Mouse (Mus musculus) heart, embryonic 14.5 days (tissue): ENCODE measurements at regions not wholly inside any gene's neighbourhood (a gene's known extent, or its start where the extent isn't known, plus 50 kb on each side); places are given as distances from the start of the nearest gene placed in this dataset.

Experiments
- ATAC-seq: fragments of 200-750 bp; cut with Nextera tagmentation; 2 replicates; pipeline ENCODE4 v1.8.0; 2017; ENCODE audit warnings: low read depth, moderate TSS enrichment; ENCODE audit not compliant: insufficient number of reproducible peaks, insufficient read depth, low FRiP score
- H3K27ac ChIP-seq, 2 experiments: fragments of 200-500 bp in 1 of 2; fragments of 300-500 bp in 1 of 2; sonication (generic) in 1 of 2; replicated peaks in 1 of 2; 2 replicates each; pipeline ENCODE4 v1.5.1; 2012 to 2014; ENCODE audit warnings: low read depth in 2 of 2, low read length in 2 of 2, control low read depth in 1 of 2, mild to moderate bottlenecking in 1 of 2, mixed read lengths in 1 of 2; ENCODE audit not compliant: control insufficient read depth in 1 of 2, insufficient read depth in 1 of 2
- H3K27me3 ChIP-seq: fragments of 300-500 bp; sonication (generic); 2 replicates; pipeline ENCODE4 v1.6.1; 2014; ENCODE audit warnings: mild to moderate bottlenecking, low read length, control low read depth; ENCODE audit not compliant: control insufficient read depth, insufficient read depth
- H3K36me3 ChIP-seq: fragments of 300-500 bp; sonication (generic); 2 replicates; pipeline ENCODE4 v1.6.1; 2014; ENCODE audit warnings: mild to moderate bottlenecking, control low read depth, low read length, mixed read lengths; ENCODE audit not compliant: control insufficient read depth, insufficient read depth
- H3K4me1 ChIP-seq, 2 experiments: fragments of 200-500 bp in 1 of 2; fragments of 300-500 bp in 1 of 2; sonication (generic) in 1 of 2; 2 replicates each; pipeline ENCODE4 v1.6.1; 2012 to 2014; ENCODE audit warnings: low read length in 2 of 2, control low read depth in 1 of 2, mixed read lengths in 1 of 2; ENCODE audit not compliant: control insufficient read depth in 2 of 2, insufficient read depth in 2 of 2
- H3K4me2 ChIP-seq: fragments of 300-500 bp; sonication (generic); 2 replicates; pipeline ENCODE4 v1.6.1; 2014; ENCODE audit warnings: mild to moderate bottlenecking, low read length
- H3K4me3 ChIP-seq, 2 experiments: fragments of 200-500 bp in 1 of 2; fragments of 300-500 bp in 1 of 2; sonication (generic) in 1 of 2; 2 replicates each; pipeline ENCODE4 v1.5.1; 2012 to 2014; ENCODE audit warnings: low read length in 2 of 2, mild to moderate bottlenecking in 2 of 2, control low read depth in 1 of 2, low read depth in 1 of 2, moderate library complexity in 1 of 2; ENCODE audit not compliant: control insufficient read depth in 1 of 2, insufficient read depth in 1 of 2
- H3K9ac ChIP-seq: fragments of 300-500 bp; sonication (generic); 2 replicates; pipeline ENCODE4 v1.6.1; 2014; ENCODE audit warnings: mild to moderate bottlenecking, low read length
- H3K9me3 ChIP-seq: fragments of 300-500 bp; sonication (generic); 2 replicates; pipeline ENCODE4 v1.6.1; 2016; ENCODE audit warnings: low read length, control low read depth; ENCODE audit not compliant: control insufficient read depth
- WGBS: fragments of 180-500 bp; shearing (Covaris S2); extraction: QIAGEN DNeasy Blood & Tissue Kit; methylation state at CpG from one replicate; pipeline ENCODE4 v1.1.7; 2014; 5-methylcytosine and 5-hydroxymethylcytosine counted together

DNA sequence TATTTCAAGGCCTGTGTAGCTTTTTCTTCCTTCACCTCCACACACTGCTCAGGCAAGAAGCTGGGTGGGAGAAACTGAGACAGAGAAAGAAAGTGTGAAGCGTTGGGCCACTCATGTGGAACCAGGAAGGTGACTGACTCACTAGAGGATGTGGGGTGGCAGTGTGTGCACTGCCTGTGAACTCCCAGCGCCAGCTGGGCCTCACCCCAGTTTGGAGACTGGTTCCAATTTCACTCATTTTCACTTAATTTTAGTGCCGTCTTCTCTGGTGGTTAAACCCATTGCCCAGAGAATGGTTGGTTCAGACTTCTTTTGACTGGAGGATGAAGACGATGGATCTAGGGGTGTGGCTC, 77.9 kb upstream of the Max start:
- Histone ChIP-seq H3K4me1 (no peaks in the 10 kb centered on the region), H3K36me3 (no peaks in the 10 kb centered on the region), H3K4me3 (no peak overlapping the region), H3K9ac (no peak overlapping the region), H3K9me3 (no peaks in the 10 kb centered on the region), H3K27ac (no peak overlapping the region), H3K4me2 (no peak overlapping the region), H3K27me3 (no peaks in the 10 kb centered on the region)
- ATAC-seq = no peak
- 91% methylated on average over 4 of the region's 4 CpGs for WGBS

DNA sequence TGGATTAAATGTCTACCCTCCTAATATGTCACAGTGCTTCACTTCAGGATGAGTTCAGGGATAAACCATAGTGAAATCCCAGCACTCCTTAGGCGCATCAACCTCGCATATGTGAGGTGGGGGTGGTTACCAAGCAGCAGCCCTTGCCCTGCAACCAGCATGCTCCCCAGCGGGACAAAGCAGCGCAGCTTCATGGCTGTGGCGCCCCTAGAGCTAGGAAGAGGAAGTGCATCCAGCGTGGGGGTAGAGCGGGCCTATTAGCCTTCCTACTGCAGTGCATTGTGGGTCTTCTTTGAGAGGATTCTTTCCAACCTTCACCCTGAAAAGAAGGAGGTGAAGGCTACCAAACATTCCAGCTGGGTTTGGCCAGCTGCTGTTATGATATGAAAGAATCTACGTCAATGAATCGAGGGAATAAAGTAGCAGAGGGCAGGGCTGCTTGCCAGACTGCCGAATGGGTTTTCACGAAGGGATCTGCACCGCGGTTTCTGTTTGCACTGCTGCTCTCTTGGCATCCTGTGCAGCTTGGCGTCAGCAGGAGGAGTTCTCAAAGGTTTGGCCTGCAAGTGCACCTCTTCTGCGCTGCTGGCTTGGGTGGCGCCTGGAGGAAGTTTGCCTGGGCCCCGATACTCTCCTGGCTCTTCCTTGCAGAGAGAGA, 77.4 kb upstream of the Max start:
- H3K27me3 ChIP-seq = no peaks in the 10 kb centered on the region
- H3K4me1 ChIP-seq = no peaks in the 10 kb centered on the region
- no peak overlapping the region for H3K9ac ChIP-seq
- no peak overlapping the region for H3K4me2 ChIP-seq
- 77% methylated on average over 17 of the region's 17 CpGs for WGBS
- no peak for ATAC-seq
- H3K27ac ChIP-seq = no peak overlapping the region
- no peak overlapping the region for H3K4me3 ChIP-seq
- H3K36me3 ChIP-seq = no peaks in the 10 kb centered on the region
- H3K9me3 ChIP-seq = no peaks in the 10 kb centered on the region

DNA sequence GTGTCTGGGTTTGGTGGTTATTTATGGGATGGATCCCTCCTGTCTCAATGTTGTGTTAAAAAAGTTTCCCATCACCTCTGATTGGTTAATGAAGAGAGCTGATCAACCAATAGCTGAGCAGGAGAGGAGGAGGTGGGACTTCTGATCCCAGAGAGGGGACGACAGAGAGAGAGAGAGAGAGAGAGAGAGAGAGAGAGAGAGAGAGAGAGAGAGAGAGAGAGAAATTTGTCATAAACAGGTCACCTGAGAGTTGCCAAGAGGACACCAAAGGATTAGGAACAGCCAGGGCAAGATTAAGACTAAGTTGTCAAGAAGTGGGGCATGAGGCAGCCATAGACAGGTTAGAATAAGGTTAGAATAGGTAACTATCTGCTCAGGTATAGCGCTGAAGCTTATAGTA, 73.7 kb upstream of the Max start:
- Histone ChIP-seq H3K4me2 (no peak overlapping the region), H3K27me3 (no peaks in the 10 kb centered on the region), H3K4me3 (no peak overlapping the region), H3K36me3 (no peaks in the 10 kb centered on the region), H3K9ac (no peak overlapping the region), H3K27ac (no peak overlapping the region), H3K9me3 (no peaks in the 10 kb centered on the region), H3K4me1 (no peaks in the 10 kb centered on the region)
- no peak for ATAC-seq
- 53% methylated on average over 2 of the region's 2 CpGs for WGBS

DNA sequence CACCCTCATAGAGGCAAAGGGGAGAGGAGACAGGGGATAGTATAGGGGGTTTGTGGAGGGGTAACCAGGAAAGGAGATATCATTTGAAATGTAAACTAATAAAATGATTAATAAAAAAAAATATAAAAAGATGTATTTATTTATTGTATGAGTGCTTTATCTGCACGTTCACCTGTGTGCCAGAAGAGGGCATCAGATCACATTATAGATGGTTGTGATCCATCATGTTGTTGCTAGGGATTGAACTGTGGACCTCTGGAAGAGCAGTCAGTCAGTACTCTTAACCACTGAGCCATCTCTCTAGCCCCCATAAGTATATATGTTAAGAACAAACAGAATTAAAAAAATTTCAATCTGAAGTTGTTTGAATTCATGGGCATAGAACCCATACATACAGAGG, 69.4 kb upstream of the Max start:
- no peaks in the 10 kb centered on the region for H3K27me3 ChIP-seq
- no peaks in the 10 kb centered on the region for H3K36me3 ChIP-seq
- H3K4me2 ChIP-seq = no peak overlapping the region
- no peaks in the 10 kb centered on the region for H3K9me3 ChIP-seq
- no peak overlapping the region for H3K9ac ChIP-seq
- 71% methylated on average over 1 of the region's 1 CpGs for WGBS
- no peaks in the 10 kb centered on the region for H3K4me1 ChIP-seq
- no peak overlapping the region for H3K4me3 ChIP-seq
- no peak for ATAC-seq
- no peak overlapping the region for H3K27ac ChIP-seq

DNA sequence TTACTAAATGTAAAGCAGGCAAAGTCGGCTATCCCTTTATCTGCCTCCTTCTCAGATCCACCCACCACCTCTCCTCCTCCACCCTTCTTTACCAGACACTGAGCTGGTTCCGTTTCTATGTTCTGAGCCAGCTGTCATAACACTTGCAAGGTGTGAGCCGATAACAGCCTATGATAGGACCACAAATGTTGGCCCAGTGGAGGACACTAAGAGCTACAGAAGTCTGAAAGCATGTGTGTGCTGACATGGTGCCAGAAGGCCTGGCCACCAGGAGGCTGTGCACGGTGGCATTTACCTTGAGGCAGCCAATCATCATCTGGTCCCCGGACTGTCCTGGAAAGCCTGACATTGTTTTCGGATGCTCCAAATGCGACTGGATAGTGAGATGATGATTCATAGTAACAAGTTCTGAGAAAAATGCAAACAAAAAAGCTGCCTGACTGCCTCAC, 63.5 kb upstream of the Max start:
- H3K27me3 ChIP-seq = no peaks in the 10 kb centered on the region
- H3K9me3 ChIP-seq = no peaks in the 10 kb centered on the region
- no peaks in the 10 kb centered on the region for H3K36me3 ChIP-seq
- no peak overlapping the region for H3K27ac ChIP-seq
- H3K4me1 ChIP-seq = 0 out of 4 replicates have a peak, but pooled peaks cover 0 to 5% of the 10 kb centered on the region in 2 experiments
- no peak overlapping the region for H3K9ac ChIP-seq
- no peak overlapping the region for H3K4me2 ChIP-seq
- 46% methylated on average over 7 of the region's 7 CpGs for WGBS
- no peak for ATAC-seq
- H3K4me3 ChIP-seq = no peak overlapping the region

DNA sequence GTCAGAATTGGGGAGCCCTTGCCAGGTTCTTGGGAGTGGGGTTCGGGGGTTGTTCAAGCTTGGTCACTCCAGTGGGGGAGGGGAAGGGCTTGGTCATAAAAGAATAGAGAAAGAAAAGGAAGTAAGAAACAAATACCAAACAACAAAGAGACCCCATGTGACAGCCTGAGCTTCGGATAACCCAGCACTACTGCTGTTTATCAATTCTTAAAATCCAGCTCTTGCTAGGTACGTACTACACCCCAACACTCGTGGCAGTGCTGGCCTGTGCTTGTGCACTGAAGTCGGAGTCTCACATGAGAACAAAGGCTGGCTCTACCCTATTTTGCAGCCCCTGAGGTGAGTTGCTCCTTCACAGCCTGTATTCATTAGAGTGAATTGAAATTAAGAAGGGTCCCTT, 60.5 kb upstream of the Max start:
- Histone ChIP-seq H3K27me3 (no peaks in the 10 kb centered on the region), H3K27ac (no peak overlapping the region), H3K9me3 (no peaks in the 10 kb centered on the region), H3K4me1 (peaks cover 2 to 5% of the 10 kb centered on the region in 2 experiments; a peak in 1 of 4 replicates), H3K4me2 (no peak overlapping the region), H3K4me3 (no peak overlapping the region), H3K36me3 (no peaks in the 10 kb centered on the region), H3K9ac (no peak overlapping the region)
- ATAC-seq = no peak
- 69% methylated on average over 5 of the region's 5 CpGs for WGBS

GRCm38 (mm10) chr12:77021881-77022280, 59.9 kb upstream of the Max start:
- Histone ChIP-seq H3K9me3 (no peaks in the 10 kb centered on the region), H3K27me3 (no peaks in the 10 kb centered on the region), H3K4me3 (no peak overlapping the region), H3K36me3 (no peaks in the 10 kb centered on the region), H3K9ac (no peak overlapping the region), H3K27ac (no peak overlapping the region), H3K4me1 (peaks cover 2 to 5% of the 10 kb centered on the region in 2 experiments; a peak in 1 of 4 replicates), H3K4me2 (no peak overlapping the region)
- ATAC-seq = no peak
- WGBS = 80% methylated on average over 5 of the region's 5 CpGs
